ENCODE assay signal across 11 mouse cellular contexts in the genomic region with DNA sequence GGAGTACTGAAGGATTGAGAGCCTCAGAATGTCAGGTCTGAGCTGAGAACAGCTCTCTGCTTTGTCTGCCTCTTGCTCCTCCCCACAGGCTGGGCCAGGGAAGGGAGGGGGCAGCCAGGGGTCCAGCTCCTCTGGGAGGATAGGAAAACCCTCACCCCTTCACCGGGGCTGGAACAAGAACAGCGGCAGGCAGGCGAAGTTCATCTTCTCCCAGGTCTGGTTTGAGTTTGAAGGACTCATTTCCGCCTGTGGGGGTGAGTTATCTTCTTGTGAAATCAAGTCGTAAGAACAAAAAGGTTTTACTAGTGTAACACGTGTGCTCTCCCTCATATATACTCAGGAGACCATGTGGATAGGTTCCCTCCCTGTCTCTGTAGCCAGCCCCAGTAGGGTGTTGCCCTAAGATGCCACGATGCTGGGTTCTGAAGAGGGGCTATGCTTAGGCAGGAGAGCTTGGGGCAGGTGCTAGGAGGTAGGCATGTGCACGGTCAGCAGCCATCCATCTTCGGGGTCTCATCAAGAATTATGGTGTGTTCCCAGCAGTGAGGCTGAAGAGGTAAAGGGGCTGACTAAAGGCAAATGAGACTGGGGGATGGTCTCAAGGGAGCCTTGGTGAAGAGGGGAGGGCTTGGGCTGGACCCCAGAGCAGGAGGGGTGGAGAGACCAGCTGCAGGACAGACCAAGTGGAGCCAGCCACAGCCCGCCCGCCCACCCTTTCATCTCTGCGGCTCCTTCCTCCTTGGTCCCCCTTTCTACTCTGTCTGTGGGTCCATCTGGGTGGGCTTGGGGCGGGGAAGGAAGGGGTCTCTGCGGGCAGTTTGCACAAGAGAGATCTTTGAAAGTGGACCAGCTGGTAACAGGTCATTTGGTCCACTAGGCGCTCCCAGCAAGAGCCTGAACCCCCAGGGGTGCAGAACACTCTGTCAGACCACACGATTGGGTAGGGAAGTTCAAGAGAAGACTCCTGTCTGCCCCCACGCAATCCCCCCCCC. TPM values are rescaled to one million over a fixed set of nuclear protein-coding genes. Genes with fewer than 3 reads are reported as not detected.
DNase-seq lines count a peak whose midpoint lies in the region; ATAC-seq lines count a peak whose summit lies in the region.
"Had no signal": no experiment of that assay in that cellular context is flagged by ENCODE, and none has a peak within 500 bp of the region (broad histone marks: within the 10 kb centered on the region; RNA-seq: fewer than 3 reads in every experiment).

No protein-coding gene starts in this region.

- H3K36me3 ChIP-seq in kidney, embryonic 16.5 days (ENCODE audit: insufficient read depth, low read length) = no peaks in the 10 kb centered on the region
- no peaks in the 10 kb centered on the region for H3K36me3 ChIP-seq in embryonic facial prominence, embryonic 15.5 days
- peaks cover 25% of the 10 kb centered on the region for H3K36me3 ChIP-seq in limb, embryonic 10.5 days

- no peaks in the 10 kb centered on the region for H3K9me3 ChIP-seq in kidney, embryonic 16.5 days (ENCODE audit: low read length)
- no peaks in the 10 kb centered on the region for H3K9me3 ChIP-seq in embryonic facial prominence, embryonic 15.5 days (replicated peaks)
- no peaks in the 10 kb centered on the region for H3K9me3 ChIP-seq in limb, embryonic 10.5 days (replicated peaks)

- H3K9ac ChIP-seq in kidney, embryonic 16.5 days (replicated peaks; ENCODE audit: low read length) = peak overlapping the region; percentile 35; the same call in 1 of the 2 replicates
- no peak overlapping the region for H3K9ac ChIP-seq in embryonic facial prominence, embryonic 15.5 days

- peak overlapping the region; percentile 61 for H3K27ac ChIP-seq in kidney, embryonic 16.5 days (ENCODE audit: low read length)
- H3K27ac ChIP-seq in embryonic facial prominence, embryonic 15.5 days (replicated peaks) = peak overlapping the region; percentile 60
- H3K27ac ChIP-seq in limb, embryonic 10.5 days = peak overlapping the region; percentile 87

- H3K4me3 ChIP-seq in kidney, embryonic 16.5 days (ENCODE audit: low read length) = peak overlapping the region; percentile 8; the same call in 1 of the 2 replicates
- H3K4me3 ChIP-seq in embryonic facial prominence, embryonic 15.5 days (replicated peaks) = no peak overlapping the region
- H3K4me3 ChIP-seq in limb, embryonic 10.5 days = peak overlapping the region; percentile 37

- H3K4me2 ChIP-seq in kidney, embryonic 16.5 days (replicated peaks; ENCODE audit: low read depth, low read length) = peak overlapping the region; percentile 37
- no peak overlapping the region; the same call in 1 of the 2 replicates for H3K4me2 ChIP-seq in embryonic facial prominence, embryonic 15.5 days (replicated peaks)

- 4% methylated on average over 17 of the region's 17 CpGs for WGBS in kidney, embryonic 16.5 days
- 16% methylated on average over 17 of the region's 17 CpGs for WGBS in embryonic facial prominence, embryonic 15.5 days
- 4% methylated on average over 17 of the region's 17 CpGs for WGBS in limb, embryonic 10.5 days

- H3K4me1 ChIP-seq in kidney, embryonic 16.5 days (ENCODE audit: insufficient read depth, low read length) = peaks cover 75% of the 10 kb centered on the region
- peaks cover 59% of the 10 kb centered on the region for H3K4me1 ChIP-seq in embryonic facial prominence, embryonic 15.5 days
- H3K4me1 ChIP-seq in limb, embryonic 10.5 days = peaks cover 90% of the 10 kb centered on the region

- ATAC-seq in kidney, embryonic 16.5 days (ENCODE audit: low FRiP score, low TSS enrichment) = peak; percentile 53
- no peak; the same call in 1 of the 2 replicates for ATAC-seq in embryonic facial prominence, embryonic 15.5 days (ENCODE audit: insufficient number of reproducible peaks, low FRiP score, low TSS enrichment, low read depth)

- H3K27me3 ChIP-seq in kidney, embryonic 16.5 days (ENCODE audit: insufficient read depth, low read length) = 0 out of 2 replicates have a peak, but pooled peaks cover 5% of the 10 kb centered on the region
- H3K27me3 ChIP-seq in embryonic facial prominence, embryonic 15.5 days = peaks cover 5% of the 10 kb centered on the region; the same call in 1 of the 2 replicates
- H3K27me3 ChIP-seq in limb, embryonic 10.5 days (ENCODE audit: low read depth, poor library complexity, severe bottlenecking) = peaks cover 46% of the 10 kb centered on the region

- DNase-seq in kidney, postnatal 14 days = no peak
- peak; percentile 78 for DNase-seq in limb, embryonic 10.5 days (ENCODE audit: low spot score)
- peak; percentile 58 for DNase-seq in retina, postnatal 1 day
- no peak for DNase-seq in spleen, postnatal 10 days (ENCODE audit: low spot score in 2 of 2)
- no peak for DNase-seq in cerebellum, postnatal 36 days
- DNase-seq in heart, adult 18-20 months = no peak
- DNase-seq: adrenal gland, adult 2 months; heart, postnatal 10 days had no signal

RNA-seq across cellular contexts. Expression of gene Ccdc33, which starts 15.6 kb away (rescaled TPM):
- polyA plus RNA-seq in kidney, embryonic 16.5 days (2015; fragmentation: Nextera tagmentation; extraction: Ambion mirVana) = 0.13 and 0.21 TPM in 2 replicates
- 1.3 and 1.6 TPM in 2 replicates for polyA plus RNA-seq in embryonic facial prominence, embryonic 15.5 days (2015; fragmentation: Nextera tagmentation; extraction: Ambion mirVana)
- polyA plus RNA-seq in limb, embryonic 10.5 days (2016; fragmentation: Nextera tagmentation; extraction: Ambion mirVana) = 0.26 and 0.34 TPM in 2 replicates
- 1 to 10 TPM in 1 of 2 experiments, not detected in 1; 1.2 TPM for total RNA-seq in heart, adult 18-20 months (2021)
- total RNA-seq: heart, postnatal 10 days had no signal
- polyA plus RNA-seq: liver, embryonic 16.5 days had no signal

Comparison
In these comparisons a context has a peak if more than half of its experiments do, and no peak if none do; other contexts are left out.
1. DNase-seq: peak in limb, embryonic 10.5 days (single experiment) and retina, postnatal 1 day (single experiment); none in kidney, postnatal 14 days (single experiment), spleen, postnatal 10 days (0 of 2), cerebellum, postnatal 36 days (0 of 2) and heart, adult 18-20 months (0 of 2).
2. Peak in every context shown above with its lines, with median percentiles within 50 percentile points of each other: H3K27ac ChIP-seq.